Mouse (Mus musculus): Measurements from ENCODE around the gene Slc35e3.

Slc35e3 gene

DNA sequence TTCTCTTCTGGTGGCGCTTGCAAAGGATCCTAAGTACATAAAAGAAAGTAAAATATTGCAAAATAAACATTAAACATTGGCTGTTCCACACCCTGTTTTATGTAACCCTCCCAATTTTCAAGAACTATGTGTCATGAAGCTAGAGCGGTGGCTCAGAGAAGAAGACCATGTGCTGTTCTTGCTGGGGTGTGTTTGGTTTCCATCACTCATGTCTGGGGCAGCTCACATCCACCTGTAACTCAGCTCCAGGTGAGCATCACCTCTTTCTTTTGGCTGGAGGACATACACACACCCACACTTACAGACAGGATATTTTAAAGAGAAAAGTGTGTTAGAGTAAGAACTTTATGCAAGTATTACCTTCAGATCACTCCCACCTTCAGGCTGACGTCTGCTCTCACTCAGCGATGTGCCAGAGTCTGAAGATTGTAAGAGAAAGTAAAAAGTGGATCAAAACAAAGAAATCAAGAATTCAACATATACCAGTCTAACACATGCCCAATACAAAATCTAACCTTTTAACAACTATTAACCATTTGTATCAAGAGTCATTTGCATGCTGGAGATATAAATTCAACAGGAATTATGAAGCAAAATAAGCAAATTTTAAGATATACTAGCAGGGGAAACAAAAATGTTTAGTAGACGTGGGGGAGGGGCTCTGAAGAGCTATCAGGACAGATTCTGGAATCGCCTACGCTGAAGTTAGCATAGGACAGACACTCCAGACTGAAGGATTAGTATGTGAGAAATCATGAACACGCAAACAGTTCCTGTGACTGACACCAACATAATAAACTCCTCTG is 49.9 kb downstream of the Slc35e3 start:
- DNase-seq, result no peak

DNA sequence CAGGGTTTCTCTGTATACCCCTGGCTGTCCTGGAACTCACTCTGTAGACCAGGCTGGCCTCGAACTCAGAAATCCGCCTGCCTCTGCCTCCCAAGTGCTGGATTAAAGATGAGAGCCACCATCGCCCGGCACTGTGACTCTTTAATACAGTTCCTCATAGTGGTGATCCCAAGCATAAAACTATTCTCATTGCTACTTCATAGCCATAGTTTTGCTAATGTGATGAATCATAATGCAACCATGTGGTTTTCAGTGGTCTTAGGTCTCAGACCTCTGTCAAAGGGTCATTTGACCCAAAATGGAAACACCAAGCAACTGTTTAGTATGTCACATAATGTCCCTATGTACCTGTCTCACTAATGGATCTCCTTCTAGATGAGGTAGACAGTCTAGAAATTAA is 50.6 kb downstream of the Slc35e3 start:
- DNase-seq, result no peak

DNA sequence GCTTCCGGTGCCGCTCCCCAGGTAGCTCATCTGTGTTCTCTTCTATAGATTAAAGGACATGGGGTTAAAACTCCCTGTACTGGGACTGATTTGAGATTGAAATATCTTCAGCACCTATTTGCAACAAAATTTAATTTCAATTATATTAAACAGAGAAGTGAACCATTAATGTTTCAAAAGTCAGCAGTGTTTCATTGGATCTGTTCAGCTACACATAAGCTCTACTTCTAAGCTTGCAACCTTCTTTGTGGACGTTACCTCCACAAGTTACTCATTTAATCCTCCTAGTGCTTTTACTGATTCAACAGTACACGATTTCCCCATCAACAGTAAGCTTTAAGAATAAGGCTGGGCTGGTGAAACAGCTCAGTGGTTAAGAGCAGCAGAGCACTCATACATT is 51.1 kb downstream of the Slc35e3 start:
- DNase-seq, result no peak

DNA sequence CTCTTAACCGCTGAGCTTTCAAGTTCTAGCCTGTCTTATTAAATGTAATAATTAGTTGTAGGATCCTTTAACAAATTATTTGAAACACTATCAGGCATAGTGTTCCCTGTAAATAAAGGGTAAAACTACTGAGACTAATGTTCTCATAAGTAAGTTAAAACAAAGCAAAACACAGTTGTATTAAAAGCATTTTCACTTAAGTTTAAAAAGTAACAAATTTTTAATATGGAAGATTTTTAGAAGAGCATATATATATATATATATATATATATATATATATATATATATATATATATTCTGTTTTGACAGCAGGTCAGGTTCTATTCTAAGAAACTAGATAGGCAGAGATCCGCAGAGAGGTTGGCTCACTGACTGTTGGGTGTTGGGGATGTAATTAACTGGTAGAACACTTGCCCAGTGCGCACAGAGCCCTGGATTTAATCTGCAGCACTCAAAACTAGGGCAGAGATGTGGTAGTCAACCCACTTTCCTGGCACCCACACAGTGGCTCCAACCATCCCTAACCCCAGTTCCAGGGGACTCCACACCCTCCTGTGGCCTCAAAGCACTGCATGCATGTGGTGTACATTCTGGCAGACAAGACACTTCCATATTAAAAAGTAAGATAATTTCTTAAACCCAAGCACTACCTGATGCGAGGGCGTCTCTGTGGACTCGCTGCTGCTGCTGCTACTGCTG is 51.8 kb downstream of the Slc35e3 start:
- DNase-seq, result no peak

DNA sequence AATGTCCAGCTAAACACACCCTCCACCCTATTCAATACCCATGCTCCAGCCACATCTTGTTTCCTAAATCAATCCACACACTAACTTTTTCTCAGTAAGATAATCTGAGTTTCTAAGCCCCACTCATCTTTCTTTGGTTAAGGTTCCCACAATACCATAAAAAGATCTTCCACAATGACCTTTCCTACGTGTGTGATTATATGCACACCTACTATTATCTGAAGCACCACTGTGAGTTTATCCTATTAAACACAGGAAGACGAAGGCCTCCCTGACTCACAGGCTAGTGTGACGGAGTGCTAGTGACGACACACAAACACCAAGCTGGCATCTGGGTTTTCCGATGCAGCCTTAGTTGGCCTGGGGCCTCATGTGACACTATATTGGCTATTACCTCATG is 53.2 kb downstream of the Slc35e3 start:
- no peak for DNase-seq

DNA sequence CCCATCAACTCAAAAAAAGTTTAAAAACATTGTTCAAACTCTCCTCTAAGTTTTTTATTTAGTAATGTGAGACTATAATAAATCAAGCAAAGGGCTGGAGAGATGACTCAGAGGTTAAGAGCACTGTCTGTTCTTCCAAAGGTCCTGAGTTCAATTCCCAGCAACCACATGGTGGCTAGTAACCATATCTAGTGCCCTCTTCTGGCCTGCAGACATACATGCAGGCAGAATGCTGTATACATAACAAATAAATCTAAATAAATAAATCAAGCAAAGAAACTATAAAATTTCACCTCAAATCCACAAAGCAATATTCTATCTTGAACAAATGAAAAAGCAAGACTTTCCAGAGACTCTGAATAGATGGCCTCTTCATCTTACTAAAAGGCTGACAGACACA is 54.0 kb downstream of the Slc35e3 start:
- DNase-seq, result no peak

DNA sequence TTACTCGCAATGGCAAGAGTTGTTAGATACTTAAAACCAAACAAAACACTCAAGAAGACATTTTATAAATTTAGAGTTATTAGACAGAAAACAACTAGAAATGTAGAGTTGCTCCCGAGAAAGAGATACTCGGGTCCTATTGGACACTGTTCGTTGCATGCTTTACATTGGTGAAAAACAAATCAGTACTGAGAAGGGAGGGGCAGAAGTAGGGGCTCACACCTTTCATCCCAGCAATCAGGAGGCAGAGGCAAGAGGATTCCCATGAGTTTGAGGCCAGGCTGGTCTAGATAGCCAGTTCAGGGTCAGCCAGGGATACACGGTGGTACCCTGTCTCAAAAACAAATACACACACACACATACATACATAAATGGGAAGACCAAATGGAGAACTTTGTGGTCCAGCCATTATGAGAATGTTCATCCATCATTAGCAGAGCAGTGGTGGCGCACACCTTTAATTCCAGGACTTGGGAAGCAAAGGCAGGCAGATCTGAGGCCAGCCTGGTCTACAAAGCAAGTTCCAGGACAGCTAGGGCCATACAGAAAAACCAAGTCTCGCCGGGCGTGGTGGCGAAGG is 54.7 kb downstream of the Slc35e3 start:
- no peak for DNase-seq

DNA sequence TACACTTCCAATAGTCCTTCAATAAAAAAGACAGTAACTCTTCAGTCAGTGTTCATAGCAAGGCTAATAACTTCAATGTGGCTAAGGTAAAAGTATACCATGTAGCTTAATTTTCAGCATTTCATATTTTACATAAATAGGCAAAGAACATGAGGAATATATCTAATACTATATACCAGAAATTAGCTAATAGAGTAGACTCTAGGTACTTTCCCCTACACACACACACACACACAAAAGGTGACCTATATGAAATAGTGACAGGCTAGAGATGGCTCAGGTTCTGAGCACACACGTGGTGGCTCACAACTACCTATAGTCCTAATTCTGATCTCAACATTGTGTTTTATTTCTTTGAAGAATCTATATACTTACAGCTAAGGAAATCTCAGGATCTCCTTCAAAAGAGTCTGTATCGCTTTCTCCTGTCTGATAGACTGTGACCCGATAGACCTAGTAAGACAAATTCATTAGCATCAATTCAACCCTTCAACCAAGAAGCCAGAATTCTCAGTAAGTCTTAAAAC is 55.3 kb downstream of the Slc35e3 start:
- DNase-seq, result no peak

DNA sequence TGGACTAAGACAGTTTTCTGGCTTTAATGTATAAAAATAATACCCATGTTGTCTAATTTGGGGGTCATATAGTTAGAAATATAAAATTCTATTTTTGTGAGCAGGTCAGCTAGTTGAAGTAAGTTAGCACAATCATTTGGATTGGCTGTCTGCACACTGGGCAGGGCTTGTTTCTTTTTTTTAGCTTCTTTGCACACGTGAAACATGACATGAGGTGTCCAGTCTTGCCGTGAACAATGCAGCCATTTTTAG is 56.1 kb downstream of the Slc35e3 start:
- no peak for DNase-seq

DNA sequence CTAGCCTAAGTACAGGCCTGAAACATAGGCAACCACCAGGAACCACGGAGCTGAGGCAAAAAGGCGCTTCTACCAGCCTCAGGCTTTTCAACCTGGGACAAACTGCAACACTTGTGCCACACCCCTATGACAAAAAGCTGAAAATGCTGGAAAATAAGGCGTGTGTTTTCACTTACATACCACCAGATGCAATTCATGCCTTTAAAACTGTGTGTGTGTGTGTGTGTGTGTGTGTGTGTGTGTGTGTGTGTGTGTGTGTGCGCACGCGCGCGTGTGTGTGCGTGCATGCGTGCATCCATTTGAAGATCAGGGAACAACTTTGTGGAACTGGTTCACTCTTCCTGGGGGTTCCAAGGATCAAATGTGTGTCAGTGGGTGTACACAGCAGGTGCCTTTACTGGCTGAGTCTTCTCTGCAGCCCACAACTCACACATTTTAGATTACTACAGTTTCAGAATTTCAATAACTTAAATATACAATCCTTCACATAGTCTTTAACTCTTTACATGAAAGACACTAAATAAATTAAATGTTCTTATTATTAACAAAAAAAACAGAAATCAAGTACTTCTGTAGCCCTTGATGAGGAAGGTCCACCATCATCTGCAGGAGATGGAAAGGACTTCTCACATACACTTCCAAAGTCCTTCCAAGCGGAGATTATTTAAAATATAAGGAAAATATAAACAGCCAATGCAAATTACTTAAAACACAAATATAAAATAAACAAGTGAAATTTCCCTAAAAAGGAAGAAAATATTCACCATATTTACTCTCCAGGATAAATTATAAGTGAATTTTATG is 56.7 kb downstream of the Slc35e3 start:
- DNase-seq, result no peak

DNA sequence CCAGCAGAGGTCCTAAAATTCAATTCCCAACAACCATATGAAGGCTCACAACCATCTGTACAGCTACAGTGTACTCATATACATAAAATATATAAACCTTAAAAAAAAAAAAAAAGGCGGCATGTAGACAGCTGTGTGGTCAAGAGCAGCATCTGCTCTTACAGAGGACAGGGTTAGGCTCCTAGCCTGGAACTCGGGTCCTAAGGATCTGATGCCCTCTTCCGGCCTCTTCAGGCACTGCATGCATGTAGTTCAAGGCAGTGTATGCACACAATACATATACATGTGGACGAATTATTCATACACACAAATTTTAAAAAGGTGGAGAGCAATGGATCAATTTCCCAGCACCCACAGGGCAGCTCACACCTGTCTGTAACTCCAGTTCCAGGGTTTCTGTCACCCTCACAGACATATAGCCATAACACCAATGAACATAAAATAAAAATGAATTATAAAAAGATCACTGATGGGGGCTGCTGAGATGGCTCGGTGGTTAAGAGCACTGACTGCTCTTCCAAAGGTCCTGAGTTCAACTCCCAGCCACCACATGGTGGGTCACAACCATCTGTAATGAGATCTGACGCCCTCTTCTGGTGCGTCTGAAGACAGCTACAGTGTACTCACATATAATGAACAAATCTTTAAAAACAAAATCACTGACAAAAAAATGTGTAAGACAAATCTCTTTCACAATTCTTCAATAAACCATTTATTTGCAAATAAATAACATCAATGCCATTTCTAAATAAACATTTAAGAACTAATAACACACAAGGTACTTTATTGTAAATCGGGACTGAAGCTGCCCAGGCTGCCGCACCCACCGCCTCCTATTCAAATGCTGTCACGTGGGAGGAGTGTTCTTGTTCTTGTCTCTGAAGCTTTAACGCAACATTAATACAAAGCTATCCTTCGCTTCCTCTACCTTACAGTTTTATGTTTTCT is 57.7 kb downstream of the Slc35e3 start:
- no peak for DNase-seq

DNA sequence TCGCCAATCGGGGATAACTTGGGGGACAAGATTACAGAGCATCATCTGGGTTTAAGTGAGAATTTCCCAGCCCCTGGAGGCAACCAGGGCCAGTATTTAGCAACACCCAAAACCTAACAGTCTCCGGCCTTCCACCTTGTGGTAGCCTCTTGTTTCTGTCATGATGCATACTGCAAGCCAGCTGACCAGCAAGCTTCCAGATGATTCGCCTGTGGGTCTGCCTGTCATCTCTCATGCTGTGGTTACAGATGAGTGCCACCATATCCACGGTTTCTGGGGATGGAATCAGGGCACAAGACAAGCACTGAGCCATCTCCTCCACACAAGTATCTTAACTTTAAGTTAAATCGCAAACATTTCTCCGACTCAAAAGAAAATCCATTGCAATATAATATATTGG is 58.6 kb downstream of the Slc35e3 start:
- no peak for DNase-seq

DNA sequence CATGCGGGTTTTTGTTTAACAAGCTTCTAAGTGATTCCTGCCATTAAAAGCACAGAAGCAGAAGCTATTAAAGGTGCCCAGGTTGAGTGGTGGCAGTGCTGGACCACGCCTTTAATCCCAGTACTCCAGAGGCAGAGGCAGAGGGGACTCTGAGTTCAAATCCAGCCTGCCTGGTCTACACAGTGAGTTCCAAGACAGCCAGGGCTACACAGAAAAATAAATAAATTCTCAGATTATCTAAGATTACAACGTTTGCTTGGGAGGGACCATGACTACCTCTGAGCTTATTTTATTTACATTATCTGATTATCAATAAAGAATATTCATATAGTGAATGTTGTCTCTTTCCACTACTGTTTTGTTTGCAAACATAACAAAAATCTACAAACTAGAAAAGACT is 59.1 kb downstream of the Slc35e3 start:
- no peak for DNase-seq

DNA sequence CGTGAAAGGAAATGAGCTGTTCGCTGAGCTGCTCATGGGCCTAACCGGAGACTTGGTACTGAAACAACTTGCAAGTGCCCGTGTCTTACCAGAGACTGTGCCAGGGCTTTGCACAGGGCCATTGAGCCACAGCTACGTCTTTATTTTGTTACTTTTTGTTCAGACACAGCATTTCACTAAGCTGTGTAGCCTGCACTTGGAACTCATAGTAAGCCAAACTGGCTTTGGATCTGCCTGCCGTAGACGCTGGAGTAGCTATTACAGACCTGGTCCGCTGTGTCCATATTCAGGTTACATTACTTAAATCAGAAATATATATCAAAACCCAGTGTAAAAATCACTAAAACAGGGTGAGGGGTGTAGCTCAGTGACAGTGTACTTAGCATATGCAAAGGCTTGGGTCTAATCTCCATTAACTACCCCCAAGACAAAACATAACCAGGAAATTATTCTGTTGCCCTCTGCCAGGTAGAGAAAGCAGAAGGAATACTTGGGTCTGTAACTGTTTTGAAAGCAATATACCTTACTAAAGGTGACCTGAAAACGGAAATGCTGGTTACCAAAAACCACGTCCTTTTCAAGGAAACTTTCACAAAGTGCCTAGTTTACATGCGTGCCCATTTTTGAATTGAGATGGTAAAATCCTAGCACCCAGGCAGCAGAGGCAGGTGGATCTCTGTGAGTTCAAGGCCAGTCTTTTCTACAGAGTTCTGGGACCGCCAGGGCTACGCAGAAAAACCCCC is 60.1 kb downstream of the Slc35e3 start:
- DNase-seq, result no peak

DNA sequence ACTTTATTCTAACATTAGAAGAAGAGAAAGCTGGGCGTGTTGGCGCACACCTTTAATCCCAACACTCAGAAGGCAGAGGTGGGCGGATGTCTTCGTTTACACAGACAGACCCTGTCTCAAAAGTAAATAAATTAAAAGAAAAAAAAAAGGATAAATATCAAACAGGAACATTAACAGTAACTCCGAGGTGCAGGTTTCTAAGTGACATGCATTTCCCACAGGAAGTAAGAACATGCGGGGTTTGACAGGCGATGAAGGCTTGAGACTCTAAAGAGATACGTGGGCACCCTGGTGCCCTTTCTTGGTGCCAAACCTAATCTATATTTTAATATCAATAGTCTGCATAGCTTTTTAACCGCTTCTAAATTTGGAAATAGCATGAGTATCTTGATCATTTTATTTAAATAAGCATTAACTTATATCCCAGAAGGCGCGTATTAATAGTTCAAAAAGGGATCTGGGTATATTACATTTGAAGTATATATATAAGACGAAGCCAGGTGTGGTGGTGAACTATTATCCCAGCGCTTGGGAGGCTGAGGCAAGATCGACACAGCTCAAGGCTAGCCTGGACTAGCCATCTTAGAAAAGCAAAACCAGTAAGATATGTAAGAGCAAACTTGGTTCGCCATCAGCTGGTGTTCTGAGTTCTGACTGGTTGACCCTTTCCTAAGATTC is 60.9 kb downstream of the Slc35e3 start:
- no peak for DNase-seq

DNA sequence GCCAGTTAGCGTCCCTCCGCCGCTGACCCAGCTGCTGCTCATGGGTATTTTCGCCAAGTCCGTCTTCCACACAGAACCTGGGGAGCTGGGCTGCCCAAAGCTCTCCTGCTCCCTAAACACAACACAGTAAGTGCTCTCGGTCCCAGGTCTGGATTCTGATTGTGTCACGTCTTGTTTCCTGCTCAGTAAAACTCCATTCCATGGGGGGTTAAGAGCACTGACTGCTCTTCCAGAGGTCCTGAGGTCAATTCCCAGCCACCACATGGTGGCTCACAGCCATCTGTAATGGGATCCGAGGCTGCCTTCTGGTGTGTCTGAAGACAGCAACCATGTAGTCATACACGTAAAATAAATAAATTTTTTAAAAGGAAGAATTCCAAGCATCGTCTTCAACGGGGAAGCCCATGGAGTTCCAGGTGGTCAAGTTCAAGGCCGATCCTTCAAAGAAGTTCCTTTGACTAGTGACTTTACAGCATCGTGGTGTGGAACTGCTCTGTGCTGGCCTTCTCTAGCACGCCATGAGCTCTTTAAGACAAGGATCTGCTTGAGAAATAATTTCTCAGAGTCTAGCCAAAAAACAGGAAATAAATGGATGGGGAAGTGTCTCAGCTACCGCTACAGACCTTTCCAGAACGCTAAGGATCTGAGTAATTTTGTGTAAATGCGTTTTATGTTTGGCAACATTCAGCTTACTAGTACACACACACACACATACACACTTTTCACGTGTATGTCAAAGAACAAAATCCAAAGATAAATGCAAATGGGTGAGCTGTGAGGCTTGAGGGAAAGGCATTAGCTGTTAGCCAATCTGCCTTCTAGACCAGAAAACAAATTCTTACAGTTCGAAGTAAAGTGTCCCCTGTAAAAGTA is 61.6 kb downstream of the Slc35e3 start:
- DNase-seq, result no peak

DNA sequence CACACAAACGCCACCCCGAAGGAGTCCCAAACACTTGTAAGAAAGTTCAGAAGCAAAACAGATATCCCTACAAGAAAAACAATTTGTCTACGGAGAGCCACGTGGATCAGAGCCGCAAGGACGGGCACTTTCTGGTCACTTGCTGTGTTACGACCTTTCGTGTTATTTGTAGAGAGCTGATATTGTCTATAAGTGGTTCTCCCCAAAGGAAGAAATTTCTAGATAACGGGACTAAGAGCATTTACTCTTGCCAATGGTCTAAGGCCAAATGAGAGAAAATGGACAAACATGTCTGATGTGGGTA is 62.5 kb downstream of the Slc35e3 start:
- DNase-seq, result no peak

Data from kidney, postnatal 14 days (tissue).